Mouse (Mus musculus) right cerebral cortex, postnatal 25 days (tissue): ENCODE measurements around the gene Robo2.
A peak's percentile ranks its signal among the peaks of the same experiment; 100 is the strongest.
"Not testable (repeated sequence)": the region's sequence is repeated elsewhere in the genome, so short reads cannot be mapped to it uniquely, and the experiment has no call there.

Experiments used
- DNase-seq: peaks from one replicate; pipeline ENCODE4 v3.0.0; 2022

Gene Robo2

DNA sequence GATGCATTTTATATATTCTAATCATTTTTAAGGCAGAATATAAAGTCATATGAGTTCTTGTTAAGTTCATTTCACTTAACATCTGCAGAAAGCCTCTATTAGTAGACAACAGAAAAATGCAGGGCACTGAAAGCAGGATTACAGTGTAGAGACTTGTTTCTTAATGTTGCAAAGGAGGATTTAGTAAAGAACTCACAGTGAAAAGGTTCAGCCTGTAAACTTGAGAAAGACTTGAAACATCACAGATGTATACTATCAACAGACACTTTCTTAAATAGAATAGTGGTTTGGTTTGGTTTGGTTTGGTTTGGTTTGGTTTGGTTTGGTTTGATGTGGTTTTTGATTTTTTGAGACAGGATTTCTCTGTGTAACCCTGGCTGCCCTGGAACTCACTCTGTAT is 349.7 kb downstream of the Robo2 start:
- DNase-seq, result no peak

DNA sequence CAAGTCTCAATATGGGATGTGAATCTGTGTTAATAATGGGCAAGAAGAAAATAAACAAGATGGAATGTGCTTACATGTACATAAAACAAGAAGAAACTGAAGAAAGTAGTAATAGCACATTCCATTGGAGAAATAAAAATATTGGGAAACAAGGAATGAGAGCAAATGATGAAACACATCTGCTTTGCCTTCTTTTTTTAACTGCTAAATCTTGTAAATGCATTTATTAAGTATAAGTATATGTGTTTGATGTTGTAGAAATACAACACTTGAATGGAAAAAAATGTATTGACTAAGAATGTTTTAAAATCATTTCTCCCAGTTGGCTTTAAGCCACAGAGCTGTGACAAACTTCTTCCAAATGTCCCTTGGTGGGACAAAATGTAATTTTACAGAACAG is 350.1 kb downstream of the Robo2 start:
- no peak for DNase-seq

DNA sequence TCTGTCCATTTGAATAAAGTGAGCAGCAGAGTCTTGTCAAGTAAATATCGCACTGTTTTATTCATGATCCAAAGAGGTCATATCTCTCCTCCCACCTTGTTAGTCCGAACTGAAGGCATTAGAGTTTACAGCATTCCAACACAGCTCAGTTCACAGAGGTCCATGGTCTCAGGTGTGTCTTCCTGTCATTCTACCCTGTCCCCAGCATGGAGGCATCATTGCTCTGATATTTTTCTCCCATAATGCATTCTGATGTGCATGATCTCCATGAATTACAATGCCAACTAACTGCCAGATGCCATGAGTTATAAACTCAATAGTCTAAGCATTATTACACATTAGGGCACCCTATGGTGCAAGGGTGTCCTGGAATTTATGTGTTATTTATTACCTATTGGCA is 354.7 kb downstream of the Robo2 start:
- DNase-seq, result no peak

DNA sequence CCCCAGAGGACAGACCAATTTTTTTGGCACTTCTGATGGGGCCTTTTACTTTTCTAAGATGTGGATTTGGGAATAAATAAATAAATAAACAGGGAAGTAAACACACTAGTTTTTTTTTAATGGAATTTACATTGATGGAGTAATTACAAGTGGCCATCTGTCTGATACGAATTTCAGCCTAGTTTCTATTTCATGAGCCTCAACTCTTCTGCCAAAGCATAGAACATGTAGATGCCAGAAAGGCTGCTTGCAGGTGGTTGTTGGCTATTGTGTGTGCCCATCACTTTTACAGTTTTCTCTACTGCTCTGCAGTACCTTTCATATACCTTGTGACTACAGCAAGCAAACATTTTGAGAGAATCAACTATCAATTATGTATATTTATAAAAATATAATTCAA is 355.4 kb downstream of the Robo2 start:
- no peak for DNase-seq

GRCm38 (mm10) chr16:74055061-74055751 is 356.4 kb downstream of the Robo2 start:
- peak; percentile 19 for DNase-seq

- no peak for DNase-seq
These were observed 362.2 kb downstream of the Robo2 start for GRCm38 (mm10) chr16:74049467-74049866.

GRCm38 (mm10) chr16:74048980-74049379 is 362.6 kb downstream of the Robo2 start:
- no peak for DNase-seq

- DNase-seq, result no peak
These were observed 364.4 kb downstream of the Robo2 start for GRCm38 (mm10) chr16:74047232-74047631.

- DNase-seq, result not testable (repeated sequence)
These were observed 370.8 kb downstream of the Robo2 start for GRCm38 (mm10) chr16:74040797-74041196.

DNA sequence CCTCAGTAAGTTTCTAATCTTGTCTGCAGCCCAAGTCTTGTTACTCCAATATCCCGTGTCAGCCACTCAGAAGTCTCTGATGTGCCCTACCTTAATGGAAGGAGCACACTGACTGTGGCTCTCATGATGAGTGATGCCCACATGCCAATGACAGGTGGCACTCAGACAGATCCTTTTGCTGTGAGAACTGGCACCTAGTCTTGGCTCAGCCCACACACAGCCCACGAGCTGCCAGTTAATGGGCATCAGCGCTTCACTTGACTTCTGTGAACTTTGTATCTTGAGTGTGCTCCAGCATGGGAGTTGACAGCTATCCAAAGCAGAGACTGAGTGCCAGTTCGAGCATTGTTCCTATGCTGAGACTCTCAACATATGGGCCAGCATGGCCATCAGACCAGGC is 383.8 kb downstream of the Robo2 start:
- no peak for DNase-seq

DNA sequence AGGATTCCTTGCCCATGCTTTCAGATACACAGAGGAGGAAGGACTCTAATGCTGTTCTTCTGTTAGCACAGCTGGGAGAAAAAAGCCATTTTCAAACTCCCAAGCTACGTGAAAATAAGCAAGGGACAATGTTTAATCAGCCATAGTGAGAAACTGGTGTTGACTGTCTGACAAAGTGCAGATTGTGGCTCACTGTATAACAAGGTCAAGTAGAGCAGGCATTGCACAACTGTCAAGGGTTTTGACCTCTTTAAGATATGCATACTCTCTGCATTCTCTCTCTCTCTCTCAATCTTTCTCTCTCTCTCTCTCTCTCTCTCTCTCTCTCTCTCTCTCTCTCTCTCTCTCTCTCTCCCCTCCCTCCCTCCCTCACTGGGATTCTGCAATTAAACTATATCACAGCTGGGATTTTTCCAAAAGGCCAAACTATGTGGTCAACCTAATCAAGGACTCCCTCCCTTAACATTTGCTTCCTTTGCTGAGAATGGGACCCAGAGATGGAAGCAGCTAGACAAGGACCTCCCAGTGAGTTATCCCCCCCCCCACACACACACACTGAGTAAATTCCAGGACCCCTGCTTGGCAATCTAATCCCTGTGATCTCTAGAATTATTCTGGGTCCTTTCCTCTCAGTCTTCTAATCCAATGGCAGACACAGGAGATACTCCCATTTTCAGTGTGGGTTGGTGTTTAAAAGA is 389.2 kb downstream of the Robo2 start:
- no peak for DNase-seq

DNA sequence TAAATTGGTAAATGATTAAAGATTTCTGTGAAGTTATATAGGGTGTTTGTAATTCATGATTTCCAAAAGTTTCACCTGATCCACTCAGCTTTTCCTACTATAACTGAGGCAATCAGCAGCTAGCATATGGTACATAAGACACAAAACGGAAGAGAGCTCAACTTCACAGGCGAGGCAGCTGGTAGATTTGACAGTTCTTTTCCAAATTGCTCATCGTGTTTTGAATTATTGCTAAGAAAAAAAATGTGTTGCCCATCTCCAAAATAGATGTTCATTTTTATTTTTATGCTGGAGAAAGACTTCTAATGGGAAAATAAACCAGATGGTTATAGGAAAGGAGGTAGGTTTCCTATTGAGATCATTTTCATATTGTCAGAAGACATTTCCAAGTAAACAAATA is 405.9 kb downstream of the Robo2 start:
- no peak for DNase-seq

- DNase-seq, result no peak
These were observed 410.3 kb downstream of the Robo2 start for GRCm38 (mm10) chr16:74001331-74001730.

DNA sequence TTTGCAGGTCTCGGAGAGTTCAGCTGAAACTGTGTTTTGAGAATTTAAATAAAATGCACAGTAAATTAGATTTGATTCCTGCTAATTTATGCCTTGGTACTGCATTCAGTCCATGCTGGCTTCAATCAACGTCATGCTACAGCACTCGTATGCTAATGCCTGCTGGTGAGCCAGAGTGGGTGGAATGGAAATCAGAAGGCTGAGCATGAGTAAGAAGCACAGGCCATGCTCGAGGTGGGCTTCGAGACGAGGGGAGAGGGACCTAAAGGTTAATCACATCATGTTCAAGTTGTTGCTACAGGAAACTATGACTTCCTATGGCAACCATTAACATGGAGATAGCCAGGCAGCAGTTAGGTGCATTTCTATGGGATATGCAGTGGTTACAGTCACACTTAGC is 420.4 kb downstream of the Robo2 start:
- no peak for DNase-seq

DNA sequence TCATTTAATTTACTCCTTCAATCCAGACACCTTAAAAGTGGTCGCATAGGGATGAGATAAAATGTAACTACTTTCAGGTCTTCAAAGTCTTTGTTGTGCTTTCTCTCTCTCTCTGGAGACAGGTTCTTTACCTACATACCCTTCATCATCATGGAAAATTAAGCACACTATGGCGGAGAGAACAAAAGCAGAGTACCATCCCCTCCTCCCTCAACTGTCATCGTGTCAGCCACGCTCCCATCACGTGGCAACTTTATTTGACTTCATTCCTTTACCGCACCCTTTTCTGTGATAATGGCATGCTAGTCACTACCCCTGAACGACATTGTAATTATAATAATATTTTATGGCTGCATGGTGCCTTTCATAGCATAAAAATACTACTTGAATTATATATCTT is 442.1 kb downstream of the Robo2 start:
- no peak for DNase-seq

GRCm38 (mm10) chr16:73964366-73964926 is 447.2 kb downstream of the Robo2 start:
- DNase-seq, result no peak

DNA sequence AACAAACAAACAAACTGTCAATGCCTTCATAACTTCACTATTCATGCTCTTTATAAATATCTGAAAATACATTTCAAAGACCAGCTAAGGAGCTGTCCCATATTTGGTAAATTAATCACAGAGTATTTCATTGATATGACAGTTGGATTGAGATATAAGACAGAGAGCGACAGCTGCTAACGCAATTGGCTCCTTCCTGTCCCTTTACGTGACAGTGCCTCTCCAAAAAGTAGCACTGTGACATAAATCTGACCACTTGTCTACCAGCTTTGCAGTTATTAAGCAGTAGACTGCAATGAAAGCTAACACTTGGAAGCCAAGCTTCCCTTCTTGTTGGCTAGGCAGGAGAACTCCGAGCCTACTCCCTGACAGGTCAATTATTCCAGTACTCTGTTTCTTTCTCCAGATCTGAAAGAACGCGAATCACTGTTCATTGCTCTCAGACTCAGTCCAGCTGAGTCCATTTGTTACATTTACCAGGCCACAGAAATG is 452.1 kb downstream of the Robo2 start:
- DNase-seq, result no peak

- no peak for DNase-seq
These were observed 453.1 kb downstream of the Robo2 start for GRCm38 (mm10) chr16:73958524-73958846.

- no peak for DNase-seq
These were observed 453.7 kb downstream of the Robo2 start for GRCm38 (mm10) chr16:73957675-73958523.

GRCm38 (mm10) chr16:73946171-73946570 is 465.5 kb downstream of the Robo2 start:
- no peak for DNase-seq

GRCm38 (mm10) chr16:73940211-73940541 is 471.4 kb downstream of the Robo2 start:
- DNase-seq, result no peak

DNA sequence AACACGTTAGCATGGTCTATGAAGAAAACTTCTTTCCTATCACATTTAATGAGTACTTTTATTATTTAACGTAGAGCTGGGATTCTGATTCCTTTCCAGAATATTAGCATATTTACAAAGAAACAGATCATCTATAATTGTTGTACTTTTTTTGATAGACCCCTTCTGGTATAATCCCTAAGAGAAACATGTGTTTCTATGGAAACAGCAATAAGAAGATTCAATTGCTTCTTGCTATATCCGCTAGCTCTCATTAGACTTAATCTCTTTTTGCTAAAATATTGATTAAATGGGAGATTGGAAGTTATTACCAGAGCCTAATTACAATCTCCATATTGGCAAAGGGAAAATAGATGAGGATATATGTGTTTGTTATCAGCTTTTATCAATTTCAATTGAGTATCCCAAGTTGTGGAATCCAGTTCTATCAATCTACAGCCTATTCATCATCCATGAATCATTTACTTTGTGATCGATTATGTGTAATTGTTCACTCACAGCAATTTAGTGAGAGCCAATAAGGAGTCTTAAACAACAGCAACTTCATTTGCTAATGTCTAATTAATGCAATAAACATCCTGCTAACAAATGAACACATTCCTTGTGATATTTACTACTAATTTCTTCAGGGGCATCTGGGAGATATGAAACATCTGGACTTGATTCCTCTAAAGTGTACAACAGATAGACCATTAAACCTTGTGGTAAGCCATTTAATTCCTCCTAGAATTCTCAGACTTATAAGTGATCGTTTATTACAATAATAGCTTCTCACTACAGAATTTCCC is 472.0 kb downstream of the Robo2 start:
- DNase-seq, result no peak

- DNase-seq, result no peak
These were observed 481.3 kb downstream of the Robo2 start for GRCm38 (mm10) chr16:73930323-73930722.
